Mouse (Mus musculus) adrenal gland, postnatal 14 days (tissue): ENCODE results near the gene Stac2. TPM values are rescaled to one million over a fixed set of nuclear protein-coding genes. Genes with fewer than 3 reads are reported as not detected.

ENCODE experiments used
- DNase-seq: peaks from one replicate; pipeline ENCODE4 v3.0.0; 2021; ENCODE audit warnings: mixed read lengths
- total RNA-seq: library from RNA; stranded (reverse); gene quantifications from 2 replicates; pipeline ENCODE4 v1.2.3, GENCODE M21; 2021

Stac2 gene
- total RNA-seq, 1 experiment from 2014 or later: 3.1 TPM

GRCm38 (mm10) chr11:98050940-98051339 lies 2.3 kb downstream of the Stac2 start:
- DNase-seq: no peak

- no peak for DNase-seq
Measured at GRCm38 (mm10) chr11:98050520-98050815, 2.8 kb downstream of the Stac2 start.

GRCm38 (mm10) chr11:98049672-98050519 lies 3.4 kb downstream of the Stac2 start:
- no peak for DNase-seq

- DNase-seq: peak; percentile 55
Measured at GRCm38 (mm10) chr11:98047745-98048144, 5.5 kb downstream of the Stac2 start.

- peak; percentile 80 for DNase-seq
Measured at GRCm38 (mm10) chr11:98046466-98046865, 6.8 kb downstream of the Stac2 start.

- no peak for DNase-seq
Measured at GRCm38 (mm10) chr11:98045596-98045995, 7.7 kb downstream of the Stac2 start.

GRCm38 (mm10) chr11:98044074-98044473 lies 9.2 kb downstream of the Stac2 start:
- DNase-seq: no peak

- no peak for DNase-seq
Measured at GRCm38 (mm10) chr11:98042741-98043140, 10.5 kb downstream of the Stac2 start.

- no peak for DNase-seq
Measured at GRCm38 (mm10) chr11:98040975-98041374, 12.3 kb downstream of the Stac2 start.

GRCm38 (mm10) chr11:98037871-98038270 lies 15.4 kb downstream of the Stac2 start:
- DNase-seq: no peak

- DNase-seq: peak; percentile 81
Measured at GRCm38 (mm10) chr11:98035977-98036377, 17.3 kb downstream of the Stac2 start.

- DNase-seq: no peak
Measured at GRCm38 (mm10) chr11:98034840-98035239, 18.4 kb downstream of the Stac2 start.

GRCm38 (mm10) chr11:98034061-98034460 lies 19.2 kb downstream of the Stac2 start:
- DNase-seq: no peak

- DNase-seq: peak; percentile 86
Measured at GRCm38 (mm10) chr11:98031443-98031770, 21.9 kb downstream of the Stac2 start.

GRCm38 (mm10) chr11:98030701-98031442 lies 22.4 kb downstream of the Stac2 start:
- DNase-seq: no peak

- no peak for DNase-seq
Measured at GRCm38 (mm10) chr11:98027785-98028184, 25.5 kb downstream of the Stac2 start.

- DNase-seq: no peak
Measured at GRCm38 (mm10) chr11:98027297-98027688, 26.0 kb downstream of the Stac2 start.

GRCm38 (mm10) chr11:98026570-98027296 lies 26.5 kb downstream of the Stac2 start, which contains the start of gene Rpl19:
Rpl19 (plus strand) TSS chr11:98026710.
- peak; percentile 95 for DNase-seq

- no peak for DNase-seq
Measured at GRCm38 (mm10) chr11:98026248-98026569, 27.1 kb downstream of the Stac2 start.

GRCm38 (mm10) chr11:98024516-98024915 lies 28.7 kb downstream of the Stac2 start:
- DNase-seq: no peak

- DNase-seq: peak; percentile 85
Measured at GRCm38 (mm10) chr11:98022555-98023371, 30.5 kb downstream of the Stac2 start, which contains the start of gene Cacnb1. Cacnb1 (minus strand) TSS chr11:98023034.

- DNase-seq: no peak
Measured at GRCm38 (mm10) chr11:98022253-98022554, 31.1 kb downstream of the Stac2 start.
